Mouse (Mus musculus): ENCODE measurements around the gene Ift88.

Ift88 gene

GRCm38 (mm10) chr14:57515156-57515762 is 91.4 kb downstream of the Ift88 start:
- no peak for TF ChIP-seq GATA4 (IDR thresholded peaks at IDR 0.05; ENCODE audit: insufficient replicate concordance, low read length)

- TF ChIP-seq GATA4 (IDR thresholded peaks at IDR 0.05; ENCODE audit: insufficient replicate concordance, low read length) = no peak
These were observed 93.1 kb downstream of the Ift88 start for GRCm38 (mm10) chr14:57517001-57517400.

- no peak for TF ChIP-seq GATA4 (IDR thresholded peaks at IDR 0.05; ENCODE audit: insufficient replicate concordance, low read length)
These were observed 99.9 kb downstream of the Ift88 start for GRCm38 (mm10) chr14:57523762-57524161.

- no peak for TF ChIP-seq GATA4 (IDR thresholded peaks at IDR 0.05; ENCODE audit: insufficient replicate concordance, low read length)
These were observed 101.0 kb downstream of the Ift88 start, which contains the start of gene Il17d for GRCm38 (mm10) chr14:57524671-57525387. TSS of gene Il17d (plus strand) at chr14:57524777.

- TF ChIP-seq GATA4 (IDR thresholded peaks at IDR 0.05; ENCODE audit: insufficient replicate concordance, low read length) = no peak
These were observed 101.7 kb downstream of the Ift88 start for GRCm38 (mm10) chr14:57525388-57526049.

GRCm38 (mm10) chr14:57526050-57526623 is 102.3 kb downstream of the Ift88 start:
- TF ChIP-seq GATA4 (IDR thresholded peaks at IDR 0.05; ENCODE audit: insufficient replicate concordance, low read length) = no peak

GRCm38 (mm10) chr14:57527122-57527521 is 103.3 kb downstream of the Ift88 start:
- TF ChIP-seq GATA4 (IDR thresholded peaks at IDR 0.05; ENCODE audit: insufficient replicate concordance, low read length) = no peak

GRCm38 (mm10) chr14:57527598-57527997 is 103.7 kb downstream of the Ift88 start:
- no peak for TF ChIP-seq GATA4 (IDR thresholded peaks at IDR 0.05; ENCODE audit: insufficient replicate concordance, low read length)

- no peak for TF ChIP-seq GATA4 (IDR thresholded peaks at IDR 0.05; ENCODE audit: insufficient replicate concordance, low read length)
These were observed 105.4 kb downstream of the Ift88 start for GRCm38 (mm10) chr14:57529086-57529785.

- TF ChIP-seq GATA4 (IDR thresholded peaks at IDR 0.05; ENCODE audit: insufficient replicate concordance, low read length) = no peak
These were observed 106.1 kb downstream of the Ift88 start for GRCm38 (mm10) chr14:57529786-57530515.

- TF ChIP-seq GATA4 (IDR thresholded peaks at IDR 0.05; ENCODE audit: insufficient replicate concordance, low read length) = no peak
These were observed 108.7 kb downstream of the Ift88 start for GRCm38 (mm10) chr14:57532577-57532976.

- no peak for TF ChIP-seq GATA4 (IDR thresholded peaks at IDR 0.05; ENCODE audit: insufficient replicate concordance, low read length)
These were observed 109.4 kb downstream of the Ift88 start for GRCm38 (mm10) chr14:57533214-57533613.

GRCm38 (mm10) chr14:57533841-57534240 is 110.0 kb downstream of the Ift88 start:
- no peak for TF ChIP-seq GATA4 (IDR thresholded peaks at IDR 0.05; ENCODE audit: insufficient replicate concordance, low read length)

- TF ChIP-seq GATA4 (IDR thresholded peaks at IDR 0.05; ENCODE audit: insufficient replicate concordance, low read length) = no peak
These were observed 110.5 kb downstream of the Ift88 start for GRCm38 (mm10) chr14:57534346-57534745.
